In genomic region chr1:162615511-162615910, GRCm38 (mm10) we compare ENCODE assay signal across 10 mouse cellular contexts. TPM values are rescaled to one million over a fixed set of nuclear protein-coding genes. Genes with fewer than 3 reads are reported as not detected.
DNase-seq lines count a peak whose midpoint lies in the region; ATAC-seq and TF ChIP-seq lines count a peak whose summit lies in the region.
"Had no signal": no experiment of that assay in that cellular context is flagged by ENCODE, and none has a peak within 500 bp of the region (broad histone marks: within the 10 kb centered on the region; RNA-seq: fewer than 3 reads in every experiment).

No protein-coding gene starts in this region.

- no peak overlapping the region for H3K4me2 ChIP-seq in kidney, embryonic 16.5 days (replicated peaks; ENCODE audit: low read depth, low read length)
- H3K4me2 ChIP-seq in midbrain, embryonic 14.5 days (ENCODE audit: low read length), result no peak overlapping the region

- no peaks in the 10 kb centered on the region for H3K79me2 ChIP-seq in C2C12 (ENCODE audit: control insufficient read depth, insufficient read depth)

- no peak overlapping the region for H3K9ac ChIP-seq in kidney, embryonic 16.5 days (replicated peaks; ENCODE audit: low read length)
- H3K9ac ChIP-seq in midbrain, embryonic 14.5 days (replicated peaks; ENCODE audit: low read length), result no peak overlapping the region

- peak; percentile 18 for DNase-seq in kidney, adult 9 months
- DNase-seq in brain, embryonic 14.5 days (ENCODE audit: low read depth), result peak; percentile 92
- DNase-seq in midbrain, embryonic 14.5 days, result peak; percentile 76
- no peak for DNase-seq in gastrocnemius, adult 8-10 months (ENCODE audit: low spot score in 2 of 2)
- no peak for DNase-seq in cerebellum, adult 11-12 months
- DNase-seq in kidney, postnatal 36 days, result no peak
- DNase-seq: lung, postnatal 14 days had no signal

- no peak overlapping the region for H3K27ac ChIP-seq in kidney, embryonic 16.5 days (ENCODE audit: low read length)
- H3K27ac ChIP-seq in midbrain, embryonic 14.5 days (replicated peaks; ENCODE audit: low read depth, low read length), result no peak overlapping the region

- ATAC-seq in kidney, embryonic 16.5 days (ENCODE audit: low FRiP score, low TSS enrichment), result no peak
- ATAC-seq in midbrain, embryonic 14.5 days (ENCODE audit: low FRiP score, low TSS enrichment), result peak; percentile 90

- H3K4me1 ChIP-seq in kidney, embryonic 16.5 days (ENCODE audit: insufficient read depth, low read length), result no peaks in the 10 kb centered on the region
- H3K4me1 ChIP-seq in midbrain, embryonic 14.5 days (ENCODE audit: control insufficient read depth, insufficient read depth, low read length), result no peaks in the 10 kb centered on the region

- no peak for TF ChIP-seq POLR2A in brain, embryonic 14.5 days (IDR thresholded peaks at IDR 0.05; ENCODE audit: borderline replicate concordance, extremely low read depth, insufficient read depth, insufficient read length, poor library complexity, severe bottlenecking)

- H3K9me3 ChIP-seq in kidney, embryonic 16.5 days (ENCODE audit: low read length), result no peaks in the 10 kb centered on the region
- H3K9me3 ChIP-seq in midbrain, embryonic 14.5 days (ENCODE audit: control insufficient read depth, low read length), result no peaks in the 10 kb centered on the region

- H3K4me3 ChIP-seq in kidney, embryonic 16.5 days (ENCODE audit: low read length), result no peak overlapping the region
- no peak overlapping the region for H3K4me3 ChIP-seq in C2C12 (ENCODE audit: insufficient read depth, poor library complexity, severe bottlenecking)
- no peak overlapping the region for H3K4me3 ChIP-seq in midbrain, embryonic 14.5 days (replicated peaks; ENCODE audit: low read depth, low read length)

- H3K36me3 ChIP-seq in kidney, embryonic 16.5 days (ENCODE audit: insufficient read depth, low read length), result no peaks in the 10 kb centered on the region
- H3K36me3 ChIP-seq in C2C12 (ENCODE audit: control insufficient read depth, insufficient read depth), result no peaks in the 10 kb centered on the region
- no peaks in the 10 kb centered on the region for H3K36me3 ChIP-seq in midbrain, embryonic 14.5 days (ENCODE audit: control insufficient read depth, insufficient read depth, low read length)

- no peaks in the 10 kb centered on the region for H3K27me3 ChIP-seq in kidney, embryonic 16.5 days (ENCODE audit: insufficient read depth, low read length)
- no peaks in the 10 kb centered on the region for H3K27me3 ChIP-seq in C2C12 (ENCODE audit: control insufficient read depth, insufficient read depth, insufficient read length)
- H3K27me3 ChIP-seq in midbrain, embryonic 14.5 days (ENCODE audit: control insufficient read depth, insufficient read depth, low read length), result no peaks in the 10 kb centered on the region

- H3ac ChIP-seq in C2C12 (ENCODE audit: control insufficient read depth, insufficient read length, low read depth), result no peak overlapping the region

- no peaks in the 10 kb centered on the region for H3K79me3 ChIP-seq in C2C12 (ENCODE audit: low read depth)

- 81% methylated on average over 1 of the region's 1 CpGs for WGBS in kidney, embryonic 16.5 days
- WGBS in midbrain, embryonic 14.5 days, result 81% methylated on average over 1 of the region's 1 CpGs

- TF ChIP-seq CTCF in C2C12 (IDR thresholded peaks at IDR 0.05; ENCODE audit: control insufficient read depth, insufficient read depth, insufficient read length), result no peak
- TF ChIP-seq CTCF in brain, embryonic 14.5 days (IDR thresholded peaks at IDR 0.05; ENCODE audit: borderline replicate concordance, extremely low read depth, insufficient read depth, insufficient read length), result no peak

TF ChIP-seq in C2C12, 6 proteins besides CTCF, POLR2A, EP300 and RAD21:
- TF ChIP-seq MYOD1 (IDR thresholded peaks at IDR 0.05; ENCODE audit: control insufficient read depth, insufficient read length, low read depth) (no peak), USF1 (IDR thresholded peaks at IDR 0.05; ENCODE audit: low read depth) (peak; percentile 84)

RNA-seq across cellular contexts. Expression of gene Myoc, which starts 23.4 kb away (rescaled TPM):
- 0.17 TPM in 2 replicates for polyA plus RNA-seq in kidney, embryonic 16.5 days (2015; fragmentation: Nextera tagmentation; extraction: Ambion mirVana)
- not detected for polyA plus RNA-seq in C2C12 (2012; fragmentation: generic; extraction: Trizol)
- polyA plus RNA-seq in brain, embryonic 14.5 days (2012; rRNA removed), result 0.04 and 0.11 TPM in 2 replicates
- polyA plus RNA-seq in midbrain, embryonic 14.5 days (2014; fragmentation: Nextera tagmentation; extraction: Ambion mirVana), result 0.13 TPM in 1 of 2 replicates, not detected in the other
- 10 to 100 TPM; 25.2 to 56.7 (median 37.8) TPM for total RNA-seq in gastrocnemius, adult 8-10 months (2022)

RNA-seq across cellular contexts. Expression of gene Myocos, which starts 42.5 kb away (rescaled TPM):
- not detected in 2 replicates for polyA plus RNA-seq in kidney, embryonic 16.5 days (2015; fragmentation: Nextera tagmentation; extraction: Ambion mirVana)
- not detected for polyA plus RNA-seq in C2C12 (2012; fragmentation: generic; extraction: Trizol)
- polyA plus RNA-seq in brain, embryonic 14.5 days (2012; rRNA removed), result 0.19 TPM in 1 of 2 replicates, not detected in the other
- not detected in 2 replicates for polyA plus RNA-seq in midbrain, embryonic 14.5 days (2014; fragmentation: Nextera tagmentation; extraction: Ambion mirVana)
- total RNA-seq in gastrocnemius, adult 8-10 months (2022), result not detected
- polyA plus RNA-seq: large intestine, adult 2 months had no signal

RNA-seq across cellular contexts. Expression of gene Vamp4, which starts 45.2 kb away (rescaled TPM):
- polyA plus RNA-seq in kidney, embryonic 16.5 days (2015; fragmentation: Nextera tagmentation; extraction: Ambion mirVana), result 51.3 and 52.6 TPM in 2 replicates
- 12.3 TPM for polyA plus RNA-seq in C2C12 (2012; fragmentation: generic; extraction: Trizol)
- 36.0 and 39.4 TPM in 2 replicates for polyA plus RNA-seq in brain, embryonic 14.5 days (2012; rRNA removed)
- polyA plus RNA-seq in midbrain, embryonic 14.5 days (2014; fragmentation: Nextera tagmentation; extraction: Ambion mirVana), result 71.3 and 72.0 TPM in 2 replicates
- total RNA-seq in gastrocnemius, adult 8-10 months (2022), result 10 to 100 TPM; 16.6 to 19.7 (median 19.2) TPM

Comparison
In these comparisons a context has a peak if more than half of its experiments do, and no peak if none do; other contexts are left out.
1. DNase-seq: peak in kidney, adult 9 months (single experiment), brain, embryonic 14.5 days (single experiment) and midbrain, embryonic 14.5 days (single experiment); none in gastrocnemius, adult 8-10 months (0 of 2), cerebellum, adult 11-12 months (single experiment) and kidney, postnatal 36 days (0 of 2).